Mouse (Mus musculus) kidney, adult 2 months (tissue): ENCODE results near the gene Polr1a. TPM values are rescaled to one million over a fixed set of nuclear protein-coding genes. Genes with fewer than 3 reads are reported as not detected.
A peak's percentile ranks its signal among the peaks of the same experiment; 100 is the strongest.

Source experiments
- DNase-seq: peaks from one replicate; pipeline ENCODE4 v3.0.0; 2021
- H3K27ac ChIP-seq: fragments of 200-500 bp; 2 replicates; pipeline ENCODE4 v1.5.1; 2012; ENCODE audit warnings: low read depth, low read length, control low read depth, inconsistent platforms; ENCODE audit not compliant: insufficient read depth
- H3K27me3 ChIP-seq: fragments of 200-500 bp; replicated peaks from 2 replicates; pipeline ENCODE4 v1.6.1; 2012; ENCODE audit warnings: mild to moderate bottlenecking, moderate library complexity, low read length, inconsistent platforms; ENCODE audit not compliant: control insufficient read depth, insufficient read depth
- H3K36me3 ChIP-seq: fragments of 200-500 bp; 2 replicates; pipeline ENCODE4 v1.6.1; 2012; ENCODE audit warnings: mild to moderate bottlenecking, moderate library complexity, low read length, inconsistent platforms; ENCODE audit not compliant: control insufficient read depth, insufficient read depth
- H3K4me1 ChIP-seq: fragments of 200-500 bp; 2 replicates; pipeline ENCODE4 v1.6.1; 2011; ENCODE audit warnings: low read length; ENCODE audit not compliant: control insufficient read depth, insufficient read depth
- H3K4me3 ChIP-seq: fragments of 200-500 bp; 2 replicates; pipeline ENCODE4 v1.5.1; 2011; ENCODE audit warnings: mild to moderate bottlenecking, low read depth, low read length, control low read depth; ENCODE audit not compliant: insufficient read depth
- CTCF ChIP-seq: fragments of 200-500 bp; conservative IDR thresholded peaks from 2 replicates; pipeline ENCODE4 v1.5.1; 2011; ENCODE audit warnings: low read depth, mild to moderate bottlenecking, control low read depth, low read length, moderate library complexity, mixed read lengths; ENCODE audit not compliant: insufficient read depth, insufficient read length
- POLR2A ChIP-seq: fragments of 200-500 bp; IDR thresholded peaks from one replicate; pipeline ENCODE4 v1.6.1; 2011; ENCODE audit warnings: low read depth, low read length, control low read depth
- WGBS: fragments of 180-500 bp; shearing (Covaris S2); methylation state at CpG from one replicate; pipeline ENCODE4 v1.1.7; 2018; 5-methylcytosine and 5-hydroxymethylcytosine counted together
- polyA plus RNA-seq: library from polyadenylated mRNA; depleted of rRNA; stranded (reverse); fragments of >200 nt; gene quantifications from 2 replicates; pipeline ENCODE4 v1.2.3, GENCODE M21; 2012

Polr1a gene
- polyA plus RNA-seq, 1 experiment = 11.6 TPM

- peak; percentile 37 for DNase-seq
- Histone ChIP-seq H3K36me3 (peaks cover 2% of the 10 kb centered on the region; the same call in 1 of the 2 replicates), H3K27ac (no peak overlapping the region)
Measured at GRCm38 (mm10) chr6:71930053-71930452, 21.2 kb downstream of the Polr1a start.

GRCm38 (mm10) chr6:71930830-71931437 is 22.1 kb downstream of the Polr1a start:
- DNase-seq = no peak
- no peak overlapping the region for H3K4me3 ChIP-seq
- H3K36me3 ChIP-seq = peaks cover 2% of the 10 kb centered on the region; the same call in 1 of the 2 replicates
- H3K27me3 ChIP-seq = no peaks in the 10 kb centered on the region
- H3K27ac ChIP-seq = no peak overlapping the region
- 82% methylated on average over 12 of the region's 12 CpGs for WGBS
- no peak for TF ChIP-seq CTCF
- no peak for TF ChIP-seq POLR2A
- H3K4me1 ChIP-seq = no peaks in the 10 kb centered on the region

More at GRCm38 (mm10) chr6:71930053-71930452, 21.2 kb downstream of the Polr1a start:
- 76% methylated on average over 10 of the region's 10 CpGs for WGBS
- no peak overlapping the region for H3K4me3 ChIP-seq
- H3K4me1 ChIP-seq = no peaks in the 10 kb centered on the region
- TF ChIP-seq POLR2A (no peak), CTCF (no peak)
- H3K27me3 ChIP-seq = no peaks in the 10 kb centered on the region

GRCm38 (mm10) chr6:71932347-71932746 is 23.5 kb downstream of the Polr1a start:
- no peak for DNase-seq
- no peak overlapping the region for H3K27ac ChIP-seq
- H3K36me3 ChIP-seq = peaks cover 2% of the 10 kb centered on the region; the same call in 1 of the 2 replicates
- H3K4me1 ChIP-seq = no peaks in the 10 kb centered on the region
- 69% methylated on average over 5 of the region's 5 CpGs for WGBS
- TF ChIP-seq POLR2A = no peak
- no peak overlapping the region for H3K4me3 ChIP-seq
- no peaks in the 10 kb centered on the region for H3K27me3 ChIP-seq

DNA sequence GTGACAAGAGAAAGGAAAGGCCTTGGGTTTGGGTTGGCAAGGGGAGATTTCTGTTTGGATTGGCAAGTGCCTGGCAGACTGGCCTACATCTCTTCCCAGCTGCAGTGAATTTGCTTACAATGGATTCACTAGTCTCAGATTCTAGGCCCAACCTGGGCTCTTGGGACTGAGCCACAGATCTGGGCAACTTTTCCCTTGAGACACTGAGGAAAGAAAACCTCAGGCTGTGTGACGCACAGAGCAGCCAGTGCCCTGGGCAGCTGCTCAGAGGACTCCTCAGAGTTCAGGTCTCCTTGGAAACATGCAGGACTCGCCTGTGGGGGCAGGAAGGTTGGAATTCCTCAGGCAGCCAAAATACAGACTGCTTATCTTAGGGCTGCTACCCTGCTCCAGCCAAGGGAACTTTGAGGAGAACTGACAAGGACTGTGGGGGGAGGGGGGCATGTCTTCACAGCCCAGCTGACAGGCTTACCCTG is 25.3 kb downstream of the Polr1a start:
- peak; percentile 57 for DNase-seq
- peaks cover 2% of the 10 kb centered on the region; the same call in 1 of the 2 replicates for H3K36me3 ChIP-seq
- 0 out of 2 replicates have a peak overlapping the region, but pooled peaks have one; percentile 29 for H3K27ac ChIP-seq
- 63% methylated on average over 2 of the region's 2 CpGs for WGBS
- TF ChIP-seq POLR2A (no peak), CTCF (no peak)
- no peaks in the 10 kb centered on the region for H3K4me1 ChIP-seq
- no peak overlapping the region for H3K4me3 ChIP-seq
- H3K27me3 ChIP-seq = no peaks in the 10 kb centered on the region

GRCm38 (mm10) chr6:71935737-71936136 is 26.9 kb downstream of the Polr1a start:
- peaks cover 2% of the 10 kb centered on the region; the same call in 1 of the 2 replicates for H3K36me3 ChIP-seq
- H3K4me3 ChIP-seq = no peak overlapping the region
- H3K27ac ChIP-seq = no peak overlapping the region
- TF ChIP-seq CTCF = no peak
- TF ChIP-seq POLR2A = no peak
- 57% methylated on average over 2 of the region's 2 CpGs for WGBS
- no peaks in the 10 kb centered on the region for H3K4me1 ChIP-seq
- peak; percentile 35 for DNase-seq
- no peaks in the 10 kb centered on the region for H3K27me3 ChIP-seq

- Histone ChIP-seq H3K4me1 (no peaks in the 10 kb centered on the region), H3K4me3 (no peak overlapping the region), H3K36me3 (no peaks in the 10 kb centered on the region; the same call in 1 of the 2 replicates), H3K27me3 (no peaks in the 10 kb centered on the region), H3K27ac (no peak overlapping the region)
- TF ChIP-seq POLR2A (no peak), CTCF (no peak)
- no peak for DNase-seq
- WGBS = 87% methylated on average over 6 of the region's 6 CpGs
Measured at GRCm38 (mm10) chr6:71940912-71941311, 32.1 kb downstream of the Polr1a start.

- Histone ChIP-seq H3K27me3 (no peaks in the 10 kb centered on the region), H3K4me1 (peaks cover 5% of the 10 kb centered on the region; the same call in 1 of the 2 replicates), H3K36me3 (no peaks in the 10 kb centered on the region; the same call in 1 of the 2 replicates), H3K4me3 (no peak overlapping the region), H3K27ac (no peak overlapping the region)
- TF ChIP-seq POLR2A (no peak), CTCF (no peak)
- no peak for DNase-seq
- 90% methylated on average over 6 of the region's 6 CpGs for WGBS
Measured at GRCm38 (mm10) chr6:71945101-71945500, 36.2 kb downstream of the Polr1a start.
